Mouse (Mus musculus): ENCODE data around the gene Tmem37.

Gene Tmem37

DNA sequence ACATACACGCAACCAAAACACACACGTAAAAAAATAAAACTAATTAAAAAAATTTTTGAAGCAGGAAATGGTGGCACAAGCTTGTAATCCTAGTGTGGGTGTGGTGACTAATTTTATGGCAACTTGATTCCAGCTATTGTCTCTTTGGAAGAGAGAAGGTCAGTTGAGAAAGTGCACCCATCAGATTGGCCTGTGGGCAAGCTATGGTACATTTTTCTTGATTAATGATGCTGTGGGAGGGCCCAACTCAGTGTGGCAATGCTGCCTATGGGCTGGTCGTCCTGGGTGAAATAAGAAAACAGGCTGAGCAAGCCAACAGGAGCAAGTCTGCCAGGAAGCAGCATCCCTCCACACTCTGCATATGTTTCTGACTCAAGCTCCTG, 27.3 kb upstream of the Tmem37 start:
- ChIA-PET POLR2A (interaction anchor here in 2 of 4 experiments (0.7 to 1.6 kb wide), 4 partner anchors 10 to 19 kb away, joined by 4 to 5 read pairs (median 4); partner anchors contain the start of genes 3110009E18Rik (in 1 of the 2) and Dbi (in 1 of the 2)), CTCF (interaction anchor here in 2 of 4 experiments (0.6 to 1.4 kb wide), 2 partner anchors 54 to 486 kb away, joined by 3 to 4 read pairs; no protein-coding TSS in a partner anchor)

DNA sequence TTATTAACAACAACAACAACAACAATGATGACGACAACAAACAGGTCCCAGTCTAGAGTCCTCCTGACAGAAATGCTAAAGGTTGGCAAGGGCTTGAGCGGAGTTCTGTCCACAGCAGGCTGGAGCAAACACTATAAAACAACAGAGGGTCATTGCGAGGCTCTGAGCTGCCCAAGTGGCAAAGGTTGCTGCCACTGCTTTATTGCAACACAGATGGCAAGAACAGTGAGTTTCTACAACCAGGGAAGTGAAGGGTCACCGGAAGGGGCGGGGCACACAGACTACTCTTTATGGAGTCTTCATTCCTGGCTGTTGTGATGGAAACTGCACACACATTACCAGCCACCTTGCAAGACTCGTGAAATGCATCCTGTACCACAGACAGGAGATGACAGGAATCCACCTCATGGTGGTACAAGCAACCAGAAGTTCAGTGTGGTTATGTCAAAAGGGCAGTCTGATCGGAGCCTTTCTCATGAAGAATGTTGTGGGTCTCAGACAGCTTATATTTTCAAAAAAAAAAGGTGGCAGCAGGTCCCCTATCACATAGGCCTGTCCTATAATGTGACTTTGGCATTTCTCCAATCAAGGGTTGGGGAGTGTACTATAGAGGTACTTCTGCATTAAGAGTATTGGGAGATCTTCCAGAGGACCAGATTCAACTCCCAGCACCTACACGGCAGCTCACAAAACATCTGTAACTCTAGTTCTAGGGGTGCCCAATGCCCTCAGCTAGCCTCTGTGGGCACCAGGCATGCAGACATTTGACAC, 26.8 kb upstream of the Tmem37 start:
- POLR2A ChIA-PET, result interaction anchor here in 2 of 4 experiments (0.7 to 1.6 kb wide), 4 partner anchors 9 to 20 kb away, joined by 4 to 5 read pairs (median 4); partner anchors contain the start of genes 3110009E18Rik (in 1 of the 2) and Dbi (in 1 of the 2)
- CTCF ChIA-PET, result interaction anchor here in 1 of 4 experiments (0.6 kb wide), 1 partner anchor 720 kb away, joined by 3 read pairs; no protein-coding TSS in a partner anchor

GRCm38 (mm10) chr1:120099483-120099882, 25.6 kb upstream of the Tmem37 start:
- ChIA-PET CTCF (no interaction called here), POLR2A (interaction anchor here in 1 of 4 experiments (1.2 kb wide), 1 partner anchor 21 kb away, joined by 4 read pairs; the partner anchor contains the start of genes 3110009E18Rik and Dbi)

- ChIA-PET POLR2A (interaction anchor here in 2 of 4 experiments (0.6 to 1.4 kb wide), 6 partner anchors 9 to 494 kb away, joined by 3 to 6 read pairs (median 3); partner anchors contain the start of genes 3110009E18Rik (in 2 of the 2) and Dbi (in 2 of the 2)), CTCF (interaction anchor here (0.6 to 1.7 kb wide), 23 partner anchors 9 to 1102 kb away, joined by 3 to 8 read pairs (median 4); partner anchors contain the start of genes 3110009E18Rik (in 3 of the 4) and Dbi (in 3 of the 4))
These were observed 24.5 kb upstream of the Tmem37 start for GRCm38 (mm10) chr1:120098327-120098726.

DNA sequence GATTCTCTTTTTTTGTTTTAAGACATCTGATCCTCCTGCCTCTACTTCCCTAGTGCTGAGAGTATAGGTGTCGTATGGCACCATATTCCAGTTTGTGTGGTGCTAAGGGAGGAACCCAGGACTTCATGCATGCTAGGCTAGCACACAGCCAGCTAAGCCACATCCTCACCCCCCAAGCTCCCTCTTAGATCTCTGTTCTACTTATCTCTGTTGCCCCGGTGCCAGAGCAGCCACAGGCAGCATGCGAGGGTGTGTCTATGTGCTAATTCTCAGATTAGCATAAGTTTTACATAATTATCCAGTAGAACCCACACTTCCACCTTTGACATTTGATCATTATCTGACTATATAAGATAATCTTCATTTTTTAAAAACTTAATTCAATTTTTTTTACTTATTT, 21.0 kb upstream of the Tmem37 start:
- POLR2A ChIA-PET, result no interaction called here
- CTCF ChIA-PET, result interaction anchor here in 2 of 4 experiments (0.6 to 1.2 kb wide), 2 partner anchors 11 to 27 kb away, joined by 3 to 5 read pairs; no protein-coding TSS in a partner anchor

GRCm38 (mm10) chr1:120093482-120094134, 19.7 kb upstream of the Tmem37 start:
- ChIA-PET POLR2A (interaction anchor here in 2 of 4 experiments (1.1 to 1.2 kb wide), 2 partner anchors 27 kb away, joined by 3 to 4 read pairs; partner anchors contain the start of genes 3110009E18Rik (in 2 of the 2) and Dbi (in 2 of the 2)), CTCF (interaction anchor here (0.6 to 2.1 kb wide), 32 partner anchors 10 to 990 kb away, joined by 3 to 14 read pairs (median 3); partner anchors contain the start of genes 3110009E18Rik (in 2 of the 4), Dbi (in 2 of the 4) and Tmem37 (in 2 of the 4))

GRCm38 (mm10) chr1:120090880-120091570, 17.2 kb upstream of the Tmem37 start:
- ChIA-PET POLR2A (interaction anchor here in 1 of 4 experiments (0.8 to 2.5 kb wide), 3 partner anchors 8 to 30 kb away, joined by 3 to 5 read pairs (median 5); partner anchors contain the start of genes 3110009E18Rik and Dbi), CTCF (interaction anchor here in 1 of 4 experiments (1.1 kb wide), 1 partner anchor 15 kb away, joined by 4 read pairs; no protein-coding TSS in a partner anchor)

DNA sequence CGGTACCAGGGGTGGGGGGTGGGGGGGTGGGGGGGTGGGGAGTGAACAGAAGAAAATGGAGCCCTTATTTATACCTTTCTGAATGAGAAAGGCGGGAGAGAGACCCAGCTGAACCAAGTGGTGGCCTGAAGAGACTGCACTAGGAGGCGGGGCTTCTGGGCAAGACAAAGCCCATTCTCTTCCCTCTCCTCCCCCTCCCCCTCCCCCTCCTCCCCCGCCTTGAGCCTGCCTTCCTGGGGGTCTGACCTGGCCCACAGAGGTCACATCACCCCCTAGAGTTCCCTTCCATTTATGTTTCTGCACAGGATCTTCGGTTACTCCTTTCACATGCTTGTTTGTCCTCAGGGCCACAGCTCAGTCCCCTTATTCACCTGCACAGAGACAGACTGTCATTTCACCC, 15.3 kb upstream of the Tmem37 start:
- POLR2A ChIA-PET, result interaction anchor here in 3 of 4 experiments (0.5 to 2.2 kb wide), 12 partner anchors 9 to 461 kb away, joined by 3 to 11 read pairs (median 4); partner anchors contain the start of genes 3110009E18Rik (in 2 of the 3), Dbi (in 2 of the 3) and Tmem37 (in 2 of the 3)
- CTCF ChIA-PET, result interaction anchor here in 3 of 4 experiments (0.5 to 1.8 kb wide), 5 partner anchors 9 to 64 kb away, joined by 3 to 8 read pairs (median 3); no protein-coding TSS in a partner anchor

GRCm38 (mm10) chr1:120086644-120087043, 12.8 kb upstream of the Tmem37 start:
- ChIA-PET POLR2A (interaction anchor here in 3 of 4 experiments (0.6 to 2.5 kb wide), 16 partner anchors 9 to 696 kb away, joined by 3 to 7 read pairs (median 4); partner anchors contain the start of genes Tmem37 (in 2 of the 3), 3110009E18Rik (in 1 of the 3) and Dbi (in 1 of the 3)), CTCF (interaction anchor here in 3 of 4 experiments (0.6 to 1.7 kb wide), 6 partner anchors 9 to 53 kb away, joined by 3 to 7 read pairs (median 3); no protein-coding TSS in a partner anchor)

- POLR2A ChIA-PET, result interaction anchor here in 3 of 4 experiments (0.6 to 2.5 kb wide), 11 partner anchors 8 to 134 kb away, joined by 3 to 7 read pairs (median 4); partner anchors contain the start of genes 3110009E18Rik (in 1 of the 3), Dbi (in 1 of the 3) and Tmem37 (in 1 of the 3)
- CTCF ChIA-PET, result interaction anchor here in 1 of 4 experiments (1.4 kb wide), 1 partner anchor 18 kb away, joined by 4 read pairs; no protein-coding TSS in a partner anchor
These were observed 11.8 kb upstream of the Tmem37 start for GRCm38 (mm10) chr1:120085696-120086095.

DNA sequence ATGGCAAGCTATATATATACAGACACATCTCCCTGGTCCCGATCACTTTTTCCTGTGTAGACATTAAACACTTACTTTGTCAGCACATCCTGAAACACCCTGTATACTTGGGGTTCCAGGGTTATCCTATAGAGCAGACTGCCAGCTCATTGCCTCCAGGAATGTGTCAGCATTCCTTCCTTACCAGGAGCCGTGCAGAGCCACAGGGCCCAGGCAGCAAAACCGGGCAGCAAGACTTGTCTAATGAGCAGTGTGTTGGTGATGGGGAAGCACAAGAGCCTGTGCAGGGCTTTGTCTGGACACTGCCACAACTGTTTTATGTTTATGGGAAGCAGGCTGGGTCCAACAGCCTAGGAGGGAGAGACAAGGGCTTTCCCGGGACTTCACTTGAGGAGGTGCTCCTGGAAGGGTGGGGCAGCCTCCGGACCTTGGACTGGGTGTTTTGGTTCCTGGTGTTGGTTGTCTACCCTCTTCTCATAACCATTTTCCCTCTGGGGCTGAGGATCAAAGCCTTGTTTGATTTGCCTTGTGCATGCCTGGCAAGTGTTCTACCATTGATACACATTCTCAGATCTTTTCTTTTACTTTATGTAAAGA, 10.1 kb upstream of the Tmem37 start:
- ChIA-PET CTCF (interaction anchor here in 1 of 4 experiments (0.6 to 1.7 kb wide), 2 partner anchors 14 to 571 kb away, joined by 3 to 6 read pairs; no protein-coding TSS in a partner anchor), POLR2A (interaction anchor here in 3 of 4 experiments (0.7 to 2.7 kb wide), 6 partner anchors 10 to 37 kb away, joined by 3 to 13 read pairs (median 6); partner anchors contain the start of genes Tmem37 (in 3 of the 3), 3110009E18Rik (in 2 of the 3) and Dbi (in 2 of the 3))

GRCm38 (mm10) chr1:120082957-120083585, 9.2 kb upstream of the Tmem37 start:
- POLR2A ChIA-PET, result interaction anchor here in 3 of 4 experiments (0.7 to 2.7 kb wide), 11 partner anchors 8 to 170 kb away, joined by 3 to 13 read pairs (median 3); partner anchors contain the start of genes Tmem37 (in 3 of the 3), 3110009E18Rik (in 2 of the 3), Dbi (in 2 of the 3) and Tmem177 (in 1 of the 3)
- CTCF ChIA-PET, result interaction anchor here in 2 of 4 experiments (0.6 to 1.8 kb wide), 5 partner anchors 10 to 570 kb away, joined by 3 to 6 read pairs (median 4); no protein-coding TSS in a partner anchor

GRCm38 (mm10) chr1:120080632-120081031, 6.8 kb upstream of the Tmem37 start:
- ChIA-PET POLR2A (no interaction called here), CTCF (interaction anchor here in 1 of 4 experiments (0.6 kb wide), 1 partner anchor 958 kb away, joined by 4 read pairs; no protein-coding TSS in a partner anchor)

- ChIA-PET POLR2A (interaction anchor here in 3 of 4 experiments (0.6 to 2.6 kb wide), 7 partner anchors 8 to 279 kb away, joined by 4 to 8 read pairs (median 6); partner anchors contain the start of genes 3110009E18Rik (in 1 of the 3) and Dbi (in 1 of the 3)), CTCF (interaction anchor here in 3 of 4 experiments (0.5 to 0.7 kb wide), 4 partner anchors 8 to 654 kb away, joined by 3 to 4 read pairs (median 3); no protein-coding TSS in a partner anchor)
These were observed 4.0 kb upstream of the Tmem37 start for GRCm38 (mm10) chr1:120077746-120078410.

DNA sequence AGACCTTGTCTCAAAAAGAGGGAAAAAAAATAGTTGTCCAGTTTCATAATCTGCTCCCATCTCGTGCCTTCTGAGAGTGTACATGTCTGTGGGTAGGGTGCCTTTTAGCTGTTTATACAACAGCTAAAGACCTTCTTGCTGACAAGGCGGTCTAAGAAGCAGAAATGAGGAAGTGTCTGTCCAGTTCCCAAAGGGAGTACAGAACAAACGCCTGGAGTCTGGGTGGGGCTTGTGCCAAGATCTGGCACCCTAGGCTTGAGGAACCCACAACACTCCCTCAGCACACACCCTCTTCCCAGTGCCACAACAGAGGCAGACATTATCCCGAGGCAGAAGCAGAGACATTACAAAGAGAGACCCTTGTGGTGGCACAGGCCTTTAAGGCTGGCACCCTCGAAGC, 1.6 kb upstream of the Tmem37 start:
- ChIA-PET CTCF (no interaction called here), POLR2A (interaction anchor here in 3 of 4 experiments (1.0 to 2.8 kb wide), 7 partner anchors 8 to 69 kb away, joined by 3 to 14 read pairs (median 7); partner anchors contain the start of gene Sctr (in 1 of the 3))

All from embryonic stem cell, embryonic (primary cell).